Mouse (Mus musculus): ENCODE results near the gene Zfp219.

DNA sequence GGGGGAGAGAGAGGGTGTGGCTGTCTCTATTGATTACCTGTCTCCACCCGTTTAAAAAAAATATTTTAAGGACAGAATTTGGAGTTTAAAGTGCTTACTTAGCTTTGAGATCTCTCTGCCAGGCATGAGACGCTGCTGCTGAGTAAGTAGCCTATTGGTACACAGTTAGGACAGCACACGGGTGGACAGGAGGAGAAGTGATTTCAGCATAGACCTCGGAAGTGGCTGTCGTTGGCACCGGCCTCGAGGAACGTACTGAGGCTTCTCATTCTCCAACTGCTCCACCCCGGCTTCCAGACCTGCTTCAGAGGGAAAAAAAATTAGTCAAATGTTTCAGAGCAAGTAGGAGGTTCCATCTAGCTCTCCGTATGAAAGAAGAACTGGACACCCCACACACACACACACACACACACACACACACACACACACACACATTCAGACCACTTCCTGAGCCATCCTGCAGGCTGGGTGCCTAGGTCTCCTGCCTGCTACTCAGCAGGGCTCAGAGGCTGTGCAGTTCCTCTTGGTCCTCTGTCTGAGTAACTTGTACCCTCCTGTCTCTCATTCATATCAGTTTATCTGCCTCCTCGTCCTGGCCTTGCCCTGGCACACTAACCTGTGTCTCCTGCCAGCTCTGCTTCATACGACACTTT is 25.2 kb downstream of the Zfp219 start:
- TF ChIP-seq CTCF (IDR thresholded peaks at IDR 0.05; ENCODE audit: borderline replicate concordance, control insufficient read depth, extremely low read depth, insufficient read depth, low read length, poor library complexity), result no peak
- TF ChIP-seq POLR2A (IDR thresholded peaks at IDR 0.05; ENCODE audit: control insufficient read depth, extremely low read depth, insufficient read depth, low read length, poor library complexity), result no peak
